Mouse (Mus musculus) layer of hippocampus, adult 9-11 months (tissue): ENCODE measurements at regions not wholly inside any gene's neighbourhood (a gene's known extent, or its start where the extent isn't known, plus 50 kb on each side); places are given as distances from the start of the nearest gene placed in this dataset.
"Not testable (repeated sequence)": the region's sequence is repeated elsewhere in the genome, so short reads cannot be mapped to it uniquely, and the experiment has no call there.

Experiments used
- DNase-seq: peaks from one replicate; pipeline ENCODE4 v3.0.0; 2022

DNA sequence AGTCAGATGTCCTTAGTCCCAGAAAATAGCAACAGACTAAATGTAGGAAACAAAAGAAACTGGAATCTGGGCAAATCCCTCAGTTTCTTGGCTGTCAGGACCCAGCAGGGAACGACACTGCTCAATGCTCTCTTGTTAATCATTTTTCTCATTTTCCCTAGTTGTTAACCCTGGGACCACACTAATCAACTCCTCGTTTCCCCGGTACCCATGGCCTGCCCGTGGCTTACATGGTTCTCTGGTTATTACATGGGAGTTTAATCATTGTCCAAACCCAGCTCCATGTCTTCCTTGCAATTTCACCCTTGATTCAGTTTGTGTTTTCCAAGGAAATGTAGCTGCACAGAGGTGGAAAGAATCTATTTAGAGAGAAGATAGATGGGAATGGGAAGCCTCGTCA is 580.1 kb upstream of the Klhl29 start:
- no peak for DNase-seq

DNA sequence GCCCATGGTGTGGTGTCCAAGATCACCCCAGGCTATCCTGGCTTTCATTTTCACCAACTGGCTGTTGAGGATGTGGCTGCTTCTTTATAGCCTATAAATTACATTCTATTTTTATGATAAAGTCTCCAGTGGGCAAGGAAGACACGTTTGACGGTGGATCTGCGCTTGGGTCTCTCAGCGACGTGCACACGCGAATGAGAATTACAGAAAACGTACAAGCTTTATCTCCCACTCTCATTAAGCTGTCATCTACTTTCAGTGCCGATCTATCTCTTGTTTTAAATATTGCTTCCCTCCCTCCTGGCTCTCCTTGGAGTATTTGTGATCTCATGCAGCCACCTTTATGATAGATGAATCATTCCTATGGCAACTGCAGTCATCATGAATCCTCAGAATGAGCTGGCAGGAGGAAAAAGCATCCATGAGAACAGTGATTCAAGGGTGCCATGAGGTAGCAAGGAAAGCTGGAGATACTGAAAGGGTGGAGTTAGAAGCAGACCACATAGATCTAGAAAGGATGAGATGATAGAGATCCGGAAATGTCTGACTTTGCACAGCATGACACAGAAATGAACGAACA is 568.0 kb upstream of the Klhl29 start:
- DNase-seq, result no peak

DNA sequence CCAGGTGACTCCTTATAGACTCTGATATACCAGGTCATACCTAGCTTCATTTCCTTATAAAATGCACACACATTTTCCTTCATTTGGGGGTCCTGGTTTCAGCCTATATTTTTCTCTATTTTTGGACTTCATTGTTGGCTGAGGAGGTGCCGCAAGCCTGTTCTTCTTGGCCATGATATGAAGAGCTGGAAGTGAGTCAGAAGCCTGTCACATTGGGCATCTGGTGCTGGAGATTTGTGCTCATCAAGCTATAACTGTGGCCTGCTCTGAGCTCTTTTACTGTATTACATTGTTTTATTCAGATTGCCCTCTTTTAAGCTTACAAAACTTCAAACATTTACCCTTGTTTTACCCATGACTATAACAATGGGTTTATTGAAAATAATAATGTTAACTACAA is 545.8 kb upstream of the Klhl29 start:
- DNase-seq, result peak; percentile 20

DNA sequence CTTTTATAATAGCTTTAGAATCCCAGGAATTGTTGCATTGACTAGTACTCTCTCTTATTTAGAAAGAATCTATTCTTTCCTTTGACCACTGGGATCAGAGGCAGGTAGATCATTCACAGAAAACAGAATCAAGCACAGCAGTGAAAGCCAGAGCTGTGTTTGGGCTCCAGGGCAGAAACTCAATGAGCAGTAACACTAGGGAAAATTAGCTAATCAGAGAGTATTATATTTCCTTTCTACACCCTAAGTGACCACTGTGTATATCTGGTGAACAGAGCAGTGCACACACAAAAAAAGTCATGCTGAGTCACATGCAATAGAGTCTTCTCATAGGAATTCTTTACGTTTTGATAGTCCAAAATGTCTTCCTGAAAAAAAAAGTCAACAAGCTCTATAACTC is 542.5 kb upstream of the Klhl29 start:
- DNase-seq, result no peak

DNA sequence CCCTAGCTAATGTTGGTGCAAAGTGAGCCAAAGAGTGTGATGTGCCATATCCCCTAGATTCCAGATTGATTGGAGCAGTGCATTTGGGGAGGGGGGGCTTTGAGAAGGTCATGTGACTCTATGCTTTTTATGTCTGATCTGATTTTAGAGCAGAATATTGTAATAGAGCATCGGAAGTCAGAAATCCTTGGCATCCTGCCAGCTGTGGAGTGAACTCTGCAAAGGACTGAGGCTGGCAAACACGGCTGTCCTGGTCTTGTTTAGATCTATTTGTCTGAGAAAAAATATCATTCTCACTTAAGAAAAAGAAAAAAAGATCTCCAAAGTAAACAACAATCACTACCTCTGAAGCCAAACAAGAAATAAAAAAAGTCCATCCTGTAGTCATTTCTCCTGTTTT is 530.8 kb upstream of the Klhl29 start:
- no peak for DNase-seq

DNA sequence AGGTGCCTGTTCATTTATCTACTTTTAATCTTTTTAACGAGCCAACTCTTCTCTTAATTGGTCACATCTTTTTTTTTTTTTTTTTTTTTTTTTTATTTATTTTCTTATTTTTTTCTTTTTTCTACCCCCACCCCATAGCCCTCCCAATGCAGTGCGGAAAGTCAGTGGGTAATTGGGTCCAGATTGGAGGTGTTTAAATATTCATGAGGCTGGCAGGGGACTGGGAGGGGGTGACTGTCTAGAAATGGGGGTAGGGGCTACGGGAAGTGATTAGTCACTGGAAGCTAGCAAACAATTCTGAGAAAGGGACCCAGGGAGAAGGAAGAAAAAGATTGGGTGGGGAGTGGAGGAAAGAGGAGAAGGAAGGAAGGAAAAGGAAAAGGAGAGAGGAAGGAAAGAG is 516.3 kb upstream of the Klhl29 start:
- DNase-seq, result not testable (repeated sequence)

DNA sequence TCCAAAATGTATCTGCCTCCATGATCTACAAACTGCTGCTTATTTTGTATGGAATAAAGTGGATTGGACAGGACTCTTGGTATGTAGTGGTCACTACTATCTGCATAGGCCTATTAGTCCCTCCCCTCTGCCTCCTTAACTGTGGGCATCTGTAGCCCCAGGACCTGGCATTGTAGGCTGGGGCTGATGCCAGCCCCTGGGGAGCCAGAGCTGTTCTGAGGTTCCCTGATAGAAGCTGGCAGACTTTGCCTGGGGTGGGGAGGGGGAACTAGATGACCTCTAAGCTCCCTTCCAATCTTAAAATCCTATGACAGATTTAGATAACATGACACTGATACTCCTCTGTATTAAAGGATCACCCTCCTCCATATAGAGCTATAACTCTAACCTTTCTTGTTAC is 491.2 kb upstream of the Klhl29 start:
- no peak for DNase-seq

DNA sequence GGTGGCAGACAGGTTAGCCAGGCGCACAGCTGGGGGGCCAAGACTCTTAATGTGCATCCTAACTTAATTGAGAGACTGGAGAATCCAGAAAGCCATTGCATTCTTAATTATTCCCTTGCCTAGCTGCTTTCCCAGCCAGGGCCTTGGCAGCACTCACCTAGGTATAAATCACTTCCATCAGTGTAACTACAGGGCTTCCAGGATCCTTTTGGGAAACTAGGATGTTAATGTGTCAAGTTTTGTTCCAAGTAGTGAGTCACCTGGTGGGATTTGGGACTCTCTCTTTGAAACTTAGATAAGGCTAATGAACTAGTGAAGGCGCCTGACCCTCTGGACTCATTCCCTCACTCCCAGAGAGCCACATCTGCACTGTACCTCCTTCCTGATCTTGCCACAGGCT is 484.3 kb upstream of the Klhl29 start:
- no peak for DNase-seq

DNA sequence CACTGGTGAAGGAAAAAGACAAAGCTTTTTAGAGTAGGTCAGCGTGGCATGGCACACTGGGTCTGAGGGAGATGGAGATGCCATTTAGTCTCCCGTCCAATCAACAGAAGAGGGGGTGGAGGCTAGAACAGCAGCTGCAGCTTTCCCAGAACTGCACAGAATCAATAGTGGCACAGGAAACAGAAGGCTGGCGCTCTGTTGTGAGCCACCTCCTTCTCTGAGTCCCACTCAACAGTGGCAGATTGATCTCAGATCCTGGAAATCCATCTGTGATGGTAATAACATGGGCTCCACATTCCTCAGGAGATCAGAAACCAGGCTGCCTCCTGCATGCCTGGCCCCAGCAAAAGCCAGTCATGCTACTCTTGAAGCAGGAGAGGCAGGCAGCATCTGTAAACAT is 480.9 kb upstream of the Klhl29 start:
- DNase-seq, result peak; percentile 84

DNA sequence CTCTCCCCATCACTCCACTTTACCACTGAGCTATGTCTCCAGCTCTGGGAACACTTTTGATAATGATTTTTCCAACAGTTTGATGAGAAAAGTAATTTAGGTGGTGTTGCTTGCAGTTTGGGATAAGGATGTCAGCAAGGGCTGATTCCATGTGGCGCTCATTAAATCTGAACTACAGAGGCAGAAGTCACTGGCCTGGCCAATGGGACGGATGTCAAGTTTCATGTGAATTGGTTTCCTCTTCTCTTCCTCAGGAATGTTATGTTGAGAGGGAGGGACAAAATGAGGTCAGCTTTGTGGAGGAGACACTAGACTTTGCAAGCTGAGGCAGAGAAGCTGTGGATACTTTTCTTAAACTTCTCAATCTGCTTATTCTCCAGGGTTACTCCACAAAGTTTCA is 434.9 kb upstream of the Klhl29 start:
- DNase-seq, result no peak

DNA sequence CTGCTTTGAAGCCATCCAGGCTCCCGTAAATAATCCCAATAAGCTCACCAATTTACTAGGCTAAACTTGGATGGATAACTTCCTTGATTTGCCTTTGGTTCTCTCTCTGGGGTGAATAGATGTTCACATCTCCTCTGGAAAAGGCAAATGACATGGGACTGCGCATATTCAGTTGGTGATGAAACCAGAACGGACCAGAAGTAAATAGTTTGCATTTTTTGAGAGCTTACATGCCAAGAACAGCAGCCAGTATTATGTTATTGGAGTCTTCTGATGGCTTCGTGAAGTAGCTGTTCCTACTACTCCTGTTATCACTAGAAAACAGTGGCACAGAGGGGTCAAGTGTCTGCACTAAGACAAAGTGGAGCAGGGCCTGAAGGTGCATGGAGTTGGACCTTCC is 434.5 kb upstream of the Klhl29 start:
- DNase-seq, result no peak

DNA sequence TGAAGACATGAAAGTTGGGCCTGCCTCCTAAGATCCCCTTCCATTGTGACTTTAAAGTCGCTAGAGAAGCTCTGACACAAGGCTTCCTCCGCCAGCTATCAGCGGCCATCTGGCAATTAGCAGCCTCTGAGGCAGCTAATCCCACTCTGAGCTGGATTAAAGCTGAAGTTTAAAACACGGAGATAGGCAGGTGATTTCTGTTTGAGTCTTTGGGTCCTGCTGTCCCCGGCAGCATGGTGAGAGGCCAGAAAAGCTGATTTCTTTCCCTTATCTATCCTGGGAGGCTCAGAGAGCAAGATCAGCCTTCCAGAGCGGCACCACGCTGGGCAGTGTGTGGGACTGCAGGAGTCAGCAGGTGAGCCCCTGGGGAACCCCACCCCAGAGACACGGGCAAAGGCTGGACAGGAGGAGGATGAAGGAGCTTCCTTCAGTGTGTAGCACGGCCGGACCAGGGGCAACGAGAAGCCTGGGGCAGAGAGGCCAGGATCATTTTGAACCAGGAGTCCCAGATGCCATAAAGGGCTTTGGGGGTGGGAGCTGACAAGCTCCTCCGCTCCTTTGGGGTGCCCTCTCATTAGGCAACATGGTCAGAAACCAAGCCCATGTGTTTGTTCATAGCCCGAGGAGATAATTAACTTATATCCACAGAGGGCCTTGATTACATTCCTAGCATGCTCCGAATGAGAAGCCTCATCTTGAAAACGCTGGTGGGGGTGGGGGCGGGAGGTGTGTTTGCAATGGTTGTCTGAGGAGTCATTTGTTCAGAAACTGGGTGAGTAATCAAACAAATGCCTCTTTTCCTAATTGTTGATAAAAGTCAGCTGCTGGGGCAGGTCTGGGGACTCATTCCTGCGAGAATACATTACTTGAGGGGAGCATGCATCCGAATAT is 432.8 kb upstream of the Klhl29 start:
- no peak for DNase-seq

DNA sequence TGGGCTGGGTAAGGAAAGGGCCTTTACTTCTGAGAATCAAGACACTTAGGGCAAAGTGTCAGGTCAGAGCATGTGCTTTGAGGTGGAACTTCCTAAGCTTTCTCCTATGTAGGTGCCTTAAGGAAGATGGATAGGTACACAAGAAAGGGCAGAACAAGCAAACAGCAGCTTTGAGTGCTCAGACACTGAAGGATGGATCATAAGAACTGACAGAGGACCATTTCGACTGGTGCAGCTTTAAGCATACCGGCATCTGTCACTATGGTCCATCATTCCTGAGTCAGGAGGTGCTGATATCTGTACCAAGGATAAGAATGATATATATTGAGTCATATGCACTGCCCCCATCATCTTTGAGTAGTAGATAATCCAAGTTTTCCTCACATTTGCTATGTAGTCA is 430.2 kb upstream of the Klhl29 start:
- no peak for DNase-seq

DNA sequence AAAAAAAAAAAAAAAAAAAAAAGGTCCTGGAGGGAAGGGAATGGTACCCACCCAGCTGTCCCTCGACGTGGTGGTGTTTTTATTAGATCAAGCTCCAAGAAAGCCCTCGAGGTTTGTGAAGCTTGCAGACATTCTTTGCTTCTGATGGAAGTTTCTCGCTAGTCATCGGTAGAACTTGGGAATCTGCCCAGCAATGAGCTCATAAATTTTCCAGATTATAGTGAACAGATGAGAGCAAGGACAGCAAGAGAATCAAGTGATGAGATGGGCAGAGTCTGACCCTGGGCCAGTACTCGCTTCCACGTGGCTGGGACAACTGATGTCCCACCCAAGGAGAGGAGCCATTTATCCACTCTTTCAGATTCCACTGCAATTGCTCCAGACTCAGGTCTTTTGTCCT is 417.6 kb upstream of the Klhl29 start:
- peak; percentile 8 for DNase-seq

DNA sequence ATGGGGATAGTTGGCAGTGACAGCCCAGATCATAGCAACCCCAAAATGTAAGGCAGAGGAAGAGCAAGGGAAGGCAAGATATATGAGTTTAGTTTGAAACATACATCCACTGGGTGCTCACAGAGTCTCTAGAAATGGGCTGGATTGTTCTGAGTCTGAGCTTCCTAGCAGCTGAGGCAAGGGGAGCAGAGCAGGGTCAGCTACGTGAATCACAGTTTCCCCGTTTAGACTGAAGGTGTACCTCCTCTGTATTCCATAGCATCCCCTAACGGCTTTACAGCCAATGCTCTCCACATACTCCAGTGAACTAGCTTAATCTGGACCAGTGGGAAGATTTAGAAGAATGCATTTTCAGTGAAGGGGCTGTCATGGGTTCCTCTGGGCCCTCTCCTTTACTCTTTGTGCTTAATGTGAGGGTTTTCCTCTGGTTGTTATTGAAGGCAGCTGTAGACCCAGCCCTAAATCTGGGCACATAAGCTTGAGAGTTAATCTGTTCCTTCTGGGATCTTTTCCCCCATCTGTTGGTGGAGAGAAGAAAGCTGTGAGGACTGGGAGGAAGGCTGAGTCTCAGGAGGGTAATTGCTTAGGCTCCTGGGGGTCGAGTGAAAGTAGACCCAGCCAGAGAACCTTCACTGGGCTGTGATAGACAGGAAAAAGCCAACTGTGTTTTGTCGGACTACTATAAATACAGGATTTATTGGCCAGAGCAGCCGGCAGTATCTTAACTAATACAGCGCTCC is 411.8 kb upstream of the Klhl29 start:
- no peak for DNase-seq

DNA sequence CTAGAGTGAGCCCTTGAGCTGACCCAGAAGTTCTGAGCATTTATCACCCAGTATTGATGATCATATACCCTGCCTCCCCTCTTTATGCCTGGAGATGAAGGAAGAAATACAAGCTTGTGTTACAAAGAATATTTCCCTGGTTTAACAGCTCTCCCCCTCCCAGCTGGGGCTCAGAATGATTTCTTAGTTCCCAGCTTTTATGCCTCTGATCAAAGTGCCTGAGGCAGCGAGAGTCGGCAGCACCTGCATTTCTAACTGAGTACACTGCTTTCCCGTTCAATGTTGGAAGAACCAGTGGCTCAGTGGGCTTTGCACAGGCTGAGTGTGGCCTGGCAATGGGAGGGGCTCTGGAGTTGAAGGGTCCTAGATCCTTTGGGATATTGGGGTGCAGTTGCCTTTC is 405.8 kb upstream of the Klhl29 start:
- no peak for DNase-seq

DNA sequence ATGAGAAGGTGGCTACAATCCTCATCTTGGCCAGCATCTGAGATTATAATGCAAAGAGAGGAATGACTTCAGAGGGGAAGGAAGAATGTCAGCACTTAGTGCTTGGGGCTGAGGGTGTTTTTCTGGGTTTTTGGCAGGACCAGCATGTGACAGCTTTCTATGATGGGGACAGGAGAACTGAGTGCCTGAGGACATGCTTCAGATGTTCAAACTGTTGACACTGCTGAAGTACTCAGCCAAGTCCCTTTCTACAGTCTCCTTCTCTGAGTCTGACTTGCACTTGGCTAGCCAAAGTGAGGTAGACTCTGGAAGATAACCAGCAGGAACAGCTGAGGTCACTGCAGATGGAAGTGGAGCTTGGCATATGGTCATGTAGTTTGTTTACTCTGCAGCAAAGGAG is 402.1 kb upstream of the Klhl29 start:
- no peak for DNase-seq

DNA sequence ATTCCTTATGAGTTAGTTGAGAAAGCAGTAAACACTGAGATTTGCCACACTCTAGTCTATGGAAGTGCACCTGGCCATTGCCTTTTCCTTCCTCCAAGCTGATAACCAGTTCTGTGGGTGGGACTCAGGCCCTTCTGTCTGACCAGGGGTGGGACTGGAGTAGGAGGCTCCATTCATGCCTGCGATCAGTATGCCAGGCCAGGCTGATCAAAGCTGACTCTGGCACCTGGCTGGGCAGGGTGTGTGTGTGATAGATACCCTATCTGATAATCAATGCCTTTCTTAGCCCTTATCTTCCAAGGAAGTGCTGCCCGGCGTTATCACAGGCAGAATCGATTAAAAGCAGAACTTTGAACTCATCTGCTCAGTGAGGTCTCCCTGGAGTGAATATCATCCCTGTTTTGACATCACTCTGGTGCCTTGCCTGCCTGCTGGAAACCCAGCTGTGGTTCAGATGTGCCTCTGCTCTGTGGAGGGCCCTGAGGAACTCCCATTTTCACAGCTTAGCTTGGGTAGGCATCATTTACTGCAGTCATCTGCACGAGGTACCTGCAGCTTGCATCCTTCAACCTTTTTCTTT is 396.0 kb upstream of the Klhl29 start:
- no peak for DNase-seq

DNA sequence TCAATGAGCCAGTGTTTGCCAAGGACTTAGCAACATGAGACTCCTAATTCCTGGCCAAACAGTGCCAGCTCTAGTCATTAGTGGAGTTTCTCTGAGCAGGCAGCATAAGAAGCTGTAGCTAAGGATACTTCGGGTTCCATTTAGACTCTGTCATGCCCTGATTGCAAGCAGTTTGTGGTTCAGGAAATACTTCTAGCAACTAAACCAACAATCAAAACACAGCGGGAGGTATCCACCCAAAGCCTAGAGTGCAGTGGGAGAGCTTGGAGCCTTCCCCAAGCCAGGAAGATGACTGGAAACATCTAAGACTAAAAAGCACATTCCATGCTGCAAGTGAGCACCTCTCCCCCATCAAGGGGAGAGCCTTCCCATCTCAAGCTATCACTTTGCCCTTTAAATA is 395.0 kb upstream of the Klhl29 start:
- no peak for DNase-seq

DNA sequence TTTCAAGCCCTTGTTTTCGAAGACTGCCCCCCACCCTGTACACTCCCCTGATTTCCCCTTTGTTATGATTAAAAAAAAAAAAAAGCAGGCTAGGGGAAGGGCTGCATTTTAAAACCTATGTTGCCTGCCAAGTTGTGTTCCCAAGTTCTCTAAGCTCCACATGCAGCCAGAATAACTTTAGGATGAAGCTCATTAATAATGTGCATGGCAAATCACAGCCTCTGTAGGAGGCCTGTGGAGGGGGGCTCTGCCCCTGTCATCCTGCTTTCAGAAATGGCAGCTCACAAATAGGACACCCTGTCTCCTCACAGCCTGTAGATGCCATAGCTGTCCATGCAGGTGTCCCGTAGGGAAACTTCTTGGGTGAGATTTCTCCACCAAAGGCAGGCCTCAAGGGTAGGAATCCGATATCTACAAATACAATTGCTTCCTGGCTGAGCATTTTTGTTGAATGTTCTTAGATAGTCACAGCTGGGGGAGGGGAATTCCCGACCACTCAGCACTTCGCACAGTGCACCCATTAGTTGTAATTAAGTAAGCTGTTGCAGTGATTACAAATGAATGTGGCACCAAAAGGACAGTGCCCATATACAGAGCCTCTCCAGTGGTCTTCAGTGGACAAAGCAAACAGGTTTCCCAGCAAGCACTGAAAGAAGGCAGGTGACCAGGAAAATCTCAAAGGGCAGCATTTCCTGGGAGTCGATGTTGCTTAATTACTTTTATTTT is 389.1 kb upstream of the Klhl29 start:
- DNase-seq, result no peak

DNA sequence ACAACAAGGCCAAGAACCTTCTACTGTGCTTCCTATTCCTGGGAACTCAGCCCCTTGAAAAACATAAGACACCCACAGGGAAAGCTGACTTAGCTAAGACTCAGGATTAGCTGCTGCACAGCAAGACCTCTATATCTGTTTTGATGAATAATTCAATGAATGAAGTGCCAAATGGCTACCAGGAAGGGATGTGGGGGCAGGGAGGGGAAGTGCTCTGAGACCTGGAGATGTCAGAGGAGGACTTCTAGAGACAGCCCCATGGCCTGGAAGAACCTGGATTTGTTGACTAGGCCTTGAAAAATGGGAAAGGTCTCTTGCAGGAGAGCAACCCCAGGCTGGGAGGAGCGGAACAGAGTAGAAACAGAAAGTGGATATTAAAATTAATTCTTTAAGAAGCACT is 388.5 kb upstream of the Klhl29 start:
- no peak for DNase-seq

DNA sequence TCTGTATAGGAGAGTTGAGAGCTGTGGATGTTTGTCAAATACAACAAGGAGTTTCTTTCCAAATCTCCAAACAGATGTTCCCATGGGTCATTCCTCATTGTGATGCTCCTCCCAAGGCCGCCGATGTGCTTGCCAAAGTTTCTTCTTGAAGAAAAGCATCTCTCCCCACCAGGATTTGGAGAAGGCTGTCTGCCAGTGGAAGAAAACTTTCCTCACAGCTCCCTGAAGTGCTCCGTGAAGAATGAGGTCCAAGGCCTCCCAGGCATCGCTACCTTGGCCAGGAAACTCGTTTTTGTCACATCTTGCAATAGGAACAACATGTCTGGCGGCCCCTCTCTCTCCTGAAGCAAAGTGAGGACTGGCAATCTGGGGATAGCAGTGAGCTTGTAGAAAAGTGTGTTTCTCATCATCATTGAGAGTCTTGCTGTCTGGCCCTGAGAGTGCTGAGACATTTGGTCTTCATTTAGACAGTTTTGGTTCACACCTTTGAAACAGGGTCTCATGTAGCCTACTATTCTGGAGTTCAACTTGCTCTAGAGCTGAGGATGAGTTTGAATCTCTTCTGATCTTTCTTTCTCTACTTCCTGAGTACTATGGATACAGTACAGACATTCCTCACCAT is 386.9 kb upstream of the Klhl29 start:
- DNase-seq, result no peak

DNA sequence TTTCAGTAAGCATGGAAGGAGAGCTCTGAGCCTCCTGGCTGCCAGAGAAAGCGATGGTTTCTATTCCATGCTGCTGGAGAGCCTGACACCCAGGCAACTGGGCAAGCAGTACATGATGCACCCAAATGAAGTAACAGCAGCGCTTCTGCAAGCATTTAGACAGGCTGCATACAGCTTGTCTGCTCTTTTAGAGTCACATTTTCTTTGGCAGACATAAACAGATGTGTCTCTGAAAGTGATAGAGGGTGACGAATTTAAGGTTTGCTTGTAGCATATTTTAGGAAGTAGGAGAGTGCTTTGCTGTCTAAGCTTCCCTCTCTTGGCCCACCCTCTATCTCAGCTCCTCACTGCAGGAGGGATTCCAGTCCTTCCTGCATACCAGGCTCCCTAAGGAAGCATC is 384.0 kb upstream of the Klhl29 start:
- no peak for DNase-seq
